Mouse (Mus musculus): ENCODE measurements at regions not wholly inside any gene's neighbourhood (a gene's known extent, or its start where the extent isn't known, plus 50 kb on each side); places are given as distances from the start of the nearest gene placed in this dataset.

- no peak for DNase-seq
These were observed 174.8 kb upstream of the Nr4a3 start for GRCm38 (mm10) chr4:47870010-47870637.

- no peak for DNase-seq
These were observed 174.3 kb upstream of the Nr4a3 start for GRCm38 (mm10) chr4:47870638-47871019.

- no peak for DNase-seq
These were observed 163.4 kb upstream of the Nr4a3 start for GRCm38 (mm10) chr4:47881560-47881959.

- DNase-seq = no peak
These were observed 162.9 kb upstream of the Nr4a3 start for GRCm38 (mm10) chr4:47882076-47882475.

- DNase-seq = no peak
These were observed 145.4 kb upstream of the Nr4a3 start for GRCm38 (mm10) chr4:47899579-47899978.

GRCm38 (mm10) chr4:47902749-47903148 lies 142.2 kb upstream of the Nr4a3 start:
- no peak for DNase-seq

- no peak for DNase-seq
These were observed 132.7 kb upstream of the Nr4a3 start for GRCm38 (mm10) chr4:47912259-47912658.

- no peak for DNase-seq
These were observed 125.4 kb upstream of the Nr4a3 start for GRCm38 (mm10) chr4:47919576-47919975.

- no peak for DNase-seq
These were observed 113.5 kb upstream of the Nr4a3 start for GRCm38 (mm10) chr4:47931464-47931863.

- DNase-seq = no peak
These were observed 111.4 kb upstream of the Nr4a3 start for GRCm38 (mm10) chr4:47933526-47933925.

- no peak for DNase-seq
These were observed 109.4 kb upstream of the Nr4a3 start for GRCm38 (mm10) chr4:47935547-47935946.

GRCm38 (mm10) chr4:47936470-47937125 lies 108.4 kb upstream of the Nr4a3 start:
- no peak for DNase-seq

- peak; percentile 64 for DNase-seq
These were observed 96.9 kb upstream of the Nr4a3 start for GRCm38 (mm10) chr4:47947869-47948573.

GRCm38 (mm10) chr4:47948789-47949188 lies 96.2 kb upstream of the Nr4a3 start:
- no peak for DNase-seq

GRCm38 (mm10) chr4:47954576-47955305 lies 90.2 kb upstream of the Nr4a3 start:
- no peak for DNase-seq

GRCm38 (mm10) chr4:47964630-47965029 lies 80.3 kb upstream of the Nr4a3 start:
- no peak for DNase-seq

- no peak for DNase-seq
These were observed 73.1 kb upstream of the Nr4a3 start for GRCm38 (mm10) chr4:47971861-47972260.

- peak; percentile 19 for DNase-seq
These were observed 65.2 kb upstream of the Nr4a3 start for GRCm38 (mm10) chr4:47979579-47980313.

Measured in gastrocnemius, postnatal 25 days (tissue).